Mouse (Mus musculus) limb, embryonic 13.5 days (tissue): ENCODE measurements at regions not wholly inside any gene's neighbourhood (a gene's known extent, or its start where the extent isn't known, plus 50 kb on each side); places are given as distances from the start of the nearest gene placed in this dataset.

Experiments
- ATAC-seq: fragments of 200-750 bp; cut with Nextera tagmentation; 2 replicates; pipeline ENCODE4 v1.8.0; 2017; ENCODE audit warnings: low read depth, moderate number of reproducible peaks, moderate TSS enrichment; ENCODE audit not compliant: low FRiP score
- H3K27ac ChIP-seq: fragments of 300-500 bp; sonication (generic); 2 replicates; pipeline ENCODE4 v1.5.1; 2015; ENCODE audit warnings: inconsistent platforms, mild to moderate bottlenecking, moderate library complexity
- H3K27me3 ChIP-seq: fragments of 300-500 bp; sonication (generic); 2 replicates; pipeline ENCODE4 v1.6.1; 2015; ENCODE audit warnings: mild to moderate bottlenecking, inconsistent platforms
- H3K36me3 ChIP-seq: fragments of 300-500 bp; sonication (generic); 2 replicates; pipeline ENCODE4 v1.6.1; 2015; ENCODE audit warnings: inconsistent platforms, mild to moderate bottlenecking, moderate library complexity
- H3K4me1 ChIP-seq: fragments of 300-500 bp; sonication (generic); 2 replicates; pipeline ENCODE4 v1.6.1; 2015; ENCODE audit warnings: inconsistent platforms
- H3K4me2 ChIP-seq: fragments of 300-500 bp; sonication (generic); replicated peaks from 2 replicates; pipeline ENCODE4 v1.6.1; 2015; ENCODE audit warnings: inconsistent platforms, mild to moderate bottlenecking, moderate library complexity
- H3K4me3 ChIP-seq: fragments of 300-500 bp; sonication (generic); 2 replicates; pipeline ENCODE4 v1.5.1; 2015; ENCODE audit warnings: moderate library complexity, mild to moderate bottlenecking, inconsistent platforms
- H3K9ac ChIP-seq: fragments of 300-500 bp; sonication (generic); 2 replicates; pipeline ENCODE4 v1.6.1; 2015; ENCODE audit warnings: mild to moderate bottlenecking, inconsistent platforms
- H3K9me3 ChIP-seq: fragments of 300-500 bp; sonication (generic); 2 replicates; pipeline ENCODE4 v1.6.1; 2016; ENCODE audit warnings: inconsistent platforms
- WGBS: fragments of 180-500 bp; shearing (Covaris S2); methylation state at CpG from one replicate; pipeline ENCODE4 v1.1.7; 2015; 5-methylcytosine and 5-hydroxymethylcytosine counted together

- no peak overlapping the region for H3K9ac ChIP-seq
- 77% methylated on average over 12 of the region's 12 CpGs for WGBS
- no peak overlapping the region for H3K27ac ChIP-seq
- no peaks in the 10 kb centered on the region for H3K27me3 ChIP-seq
- H3K4me3 ChIP-seq: no peak overlapping the region
- no peaks in the 10 kb centered on the region for H3K36me3 ChIP-seq
- H3K4me1 ChIP-seq: peaks cover 19% of the 10 kb centered on the region
- no peak for ATAC-seq
- H3K4me2 ChIP-seq: no peak overlapping the region
- H3K9me3 ChIP-seq: no peaks in the 10 kb centered on the region
These were observed 201.6 kb upstream of the Hs6st1 start for GRCm38 (mm10) chr1:35866643-35867042.

DNA sequence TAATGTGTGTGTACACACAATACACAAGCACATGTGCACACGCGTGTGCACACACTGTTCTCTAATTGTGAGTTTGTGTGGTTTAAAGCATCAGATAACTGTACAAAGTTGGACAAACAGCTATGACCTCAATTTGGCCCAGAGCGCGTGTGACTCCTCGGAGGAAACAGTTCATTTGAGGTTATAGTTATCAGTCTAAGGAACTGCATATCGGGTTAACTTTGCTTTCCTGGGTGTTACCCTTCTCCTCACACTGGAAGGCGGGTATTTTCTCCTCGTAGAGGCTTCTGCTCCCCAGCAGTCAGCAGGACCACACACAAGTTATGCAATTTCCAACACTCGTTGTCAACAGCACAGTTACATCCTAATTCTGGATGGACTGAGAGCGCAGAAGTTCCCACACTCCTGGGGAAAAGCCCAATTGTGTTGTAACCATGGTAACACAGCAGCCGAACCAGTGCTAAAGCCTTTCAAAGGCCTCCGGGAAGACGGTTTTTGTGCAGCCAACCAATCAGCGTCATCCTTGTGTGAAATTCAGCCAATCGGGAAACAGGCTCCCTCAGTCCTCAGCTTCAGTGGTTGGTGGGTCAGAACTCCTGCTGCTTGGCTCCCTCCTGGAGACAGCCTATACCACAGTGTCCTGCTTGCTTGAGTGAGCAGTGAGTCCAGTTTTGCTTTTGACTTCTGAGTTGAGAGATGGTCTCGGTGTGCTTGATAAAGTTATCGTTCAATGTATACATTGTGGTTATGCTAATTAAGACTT is 198.6 kb upstream of the Hs6st1 start:
- no peaks in the 10 kb centered on the region for H3K9me3 ChIP-seq
- H3K36me3 ChIP-seq: no peaks in the 10 kb centered on the region
- no peak overlapping the region for H3K4me3 ChIP-seq
- WGBS: 56% methylated on average over 17 of the region's 17 CpGs
- H3K27ac ChIP-seq: no peak overlapping the region
- H3K4me1 ChIP-seq: peaks cover 14% of the 10 kb centered on the region
- no peak overlapping the region for H3K9ac ChIP-seq
- H3K4me2 ChIP-seq: 0 out of 2 replicates have a peak overlapping the region, but pooled peaks have one; percentile 1
- H3K27me3 ChIP-seq: no peaks in the 10 kb centered on the region
- ATAC-seq: peak; percentile 88

DNA sequence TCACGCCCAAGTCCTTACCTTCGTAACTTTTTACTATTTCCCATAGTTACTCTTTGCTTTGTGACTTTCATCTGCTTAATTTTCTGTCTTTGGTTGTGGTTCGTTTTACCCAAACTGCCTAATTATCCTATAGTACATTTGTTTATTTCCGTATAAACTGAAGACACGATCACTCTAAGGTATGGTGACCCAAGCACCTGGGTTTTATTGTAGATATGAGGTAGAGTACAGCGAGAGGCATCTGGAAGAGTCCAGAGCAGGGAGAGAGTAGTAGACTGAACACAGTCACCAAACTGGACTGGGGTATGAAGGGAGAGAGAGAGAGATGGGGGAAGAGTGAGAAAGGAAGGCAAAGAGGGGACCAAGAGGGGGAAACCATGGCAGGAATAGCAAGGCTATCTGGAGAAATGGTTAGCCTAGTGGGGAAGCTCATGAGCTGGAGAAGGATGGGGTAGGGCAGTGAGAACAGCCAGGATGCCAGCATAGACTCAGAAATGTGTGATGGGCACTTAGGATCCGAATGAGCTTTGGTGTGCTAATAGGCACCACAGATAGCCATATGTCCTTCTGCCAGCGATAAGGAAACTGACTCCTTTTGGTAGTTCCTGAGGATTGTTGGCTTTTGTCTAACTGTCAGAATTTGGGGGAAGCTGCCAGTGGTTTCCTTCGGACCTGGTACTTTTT is 197.9 kb upstream of the Hs6st1 start:
- Histone ChIP-seq H3K4me3 (no peak overlapping the region), H3K27me3 (no peaks in the 10 kb centered on the region), H3K9me3 (no peaks in the 10 kb centered on the region), H3K4me1 (peaks cover 20% of the 10 kb centered on the region), H3K36me3 (no peaks in the 10 kb centered on the region), H3K9ac (no peak overlapping the region), H3K4me2 (no peak overlapping the region), H3K27ac (no peak overlapping the region)
- no peak; the same call in 1 of the 2 replicates for ATAC-seq
- WGBS: 65% methylated on average over 9 of the region's 9 CpGs

GRCm38 (mm10) chr1:35873038-35873437 is 195.2 kb upstream of the Hs6st1 start:
- no peak overlapping the region for H3K27ac ChIP-seq
- WGBS: 92% methylated on average over 2 of the region's 2 CpGs
- H3K4me1 ChIP-seq: peaks cover 30% of the 10 kb centered on the region
- no peak overlapping the region for H3K9ac ChIP-seq
- no peak overlapping the region for H3K4me3 ChIP-seq
- no peak for ATAC-seq
- no peak overlapping the region for H3K4me2 ChIP-seq
- no peaks in the 10 kb centered on the region for H3K36me3 ChIP-seq
- no peaks in the 10 kb centered on the region for H3K27me3 ChIP-seq
- no peaks in the 10 kb centered on the region for H3K9me3 ChIP-seq

GRCm38 (mm10) chr1:35875210-35875811 is 192.9 kb upstream of the Hs6st1 start:
- Histone ChIP-seq H3K4me2 (no peak overlapping the region), H3K4me1 (peaks cover 23% of the 10 kb centered on the region), H3K4me3 (no peak overlapping the region), H3K9ac (no peak overlapping the region), H3K36me3 (no peaks in the 10 kb centered on the region), H3K27me3 (no peaks in the 10 kb centered on the region), H3K27ac (0 out of 2 replicates have a peak overlapping the region, but pooled peaks have one; percentile 33), H3K9me3 (no peaks in the 10 kb centered on the region)
- no peak for ATAC-seq
- 29% methylated on average over 11 of the region's 11 CpGs for WGBS

- no peak for ATAC-seq
- WGBS: 92% methylated on average over 4 of the region's 4 CpGs
- H3K4me3 ChIP-seq: no peak overlapping the region
- no peak overlapping the region for H3K4me2 ChIP-seq
- no peaks in the 10 kb centered on the region for H3K36me3 ChIP-seq
- H3K4me1 ChIP-seq: peaks cover 16% of the 10 kb centered on the region
- no peak overlapping the region for H3K27ac ChIP-seq
- no peaks in the 10 kb centered on the region for H3K9me3 ChIP-seq
- H3K9ac ChIP-seq: no peak overlapping the region
- no peaks in the 10 kb centered on the region for H3K27me3 ChIP-seq
These were observed 189.8 kb upstream of the Hs6st1 start for GRCm38 (mm10) chr1:35878426-35878825.

GRCm38 (mm10) chr1:35879388-35880093 is 188.7 kb upstream of the Hs6st1 start:
- ATAC-seq: peak; percentile 67
- Histone ChIP-seq H3K4me3 (no peak overlapping the region), H3K27me3 (no peaks in the 10 kb centered on the region), H3K4me1 (peaks cover 16% of the 10 kb centered on the region), H3K36me3 (no peaks in the 10 kb centered on the region), H3K27ac (no peak overlapping the region), H3K9me3 (no peaks in the 10 kb centered on the region), H3K9ac (no peak overlapping the region), H3K4me2 (no peak overlapping the region)
- WGBS: 82% methylated on average over 11 of the region's 11 CpGs

- WGBS: 86% methylated on average over 6 of the region's 6 CpGs
- Histone ChIP-seq H3K4me2 (no peak overlapping the region), H3K36me3 (no peaks in the 10 kb centered on the region), H3K9me3 (no peaks in the 10 kb centered on the region), H3K27ac (no peak overlapping the region), H3K4me3 (no peak overlapping the region), H3K27me3 (no peaks in the 10 kb centered on the region), H3K4me1 (peaks cover 6% of the 10 kb centered on the region), H3K9ac (no peak overlapping the region)
- ATAC-seq: no peak
These were observed 187.5 kb upstream of the Hs6st1 start for GRCm38 (mm10) chr1:35880562-35881265.

- H3K4me2 ChIP-seq: no peak overlapping the region
- H3K36me3 ChIP-seq: no peaks in the 10 kb centered on the region
- H3K4me3 ChIP-seq: no peak overlapping the region
- no peaks in the 10 kb centered on the region for H3K4me1 ChIP-seq
- H3K9me3 ChIP-seq: no peaks in the 10 kb centered on the region
- no peaks in the 10 kb centered on the region for H3K27me3 ChIP-seq
- ATAC-seq: no peak
- H3K27ac ChIP-seq: no peak overlapping the region
- 79% methylated on average over 4 of the region's 4 CpGs for WGBS
- H3K9ac ChIP-seq: no peak overlapping the region
These were observed 186.7 kb upstream of the Hs6st1 start for GRCm38 (mm10) chr1:35881521-35881920.

DNA sequence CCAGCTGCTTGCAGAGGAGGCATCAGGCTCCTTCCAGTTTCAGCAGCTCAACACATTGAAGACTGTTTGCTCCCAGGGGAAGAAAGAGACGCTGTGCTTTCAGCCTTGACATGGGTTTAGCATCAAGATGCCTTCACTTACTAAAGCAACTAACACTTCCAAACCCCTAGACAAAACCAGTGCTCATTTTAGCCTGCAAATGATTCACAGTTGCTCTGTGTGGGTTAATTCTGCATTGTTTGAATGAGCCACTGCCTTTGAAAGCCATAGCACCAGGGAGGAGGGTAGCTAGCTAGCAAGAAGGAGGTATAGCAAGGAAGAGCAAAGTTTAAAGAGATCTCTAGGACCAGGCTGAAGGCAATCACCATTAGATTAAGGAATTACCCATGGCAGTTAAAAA is 186.1 kb upstream of the Hs6st1 start:
- H3K4me2 ChIP-seq: no peak overlapping the region

DNA sequence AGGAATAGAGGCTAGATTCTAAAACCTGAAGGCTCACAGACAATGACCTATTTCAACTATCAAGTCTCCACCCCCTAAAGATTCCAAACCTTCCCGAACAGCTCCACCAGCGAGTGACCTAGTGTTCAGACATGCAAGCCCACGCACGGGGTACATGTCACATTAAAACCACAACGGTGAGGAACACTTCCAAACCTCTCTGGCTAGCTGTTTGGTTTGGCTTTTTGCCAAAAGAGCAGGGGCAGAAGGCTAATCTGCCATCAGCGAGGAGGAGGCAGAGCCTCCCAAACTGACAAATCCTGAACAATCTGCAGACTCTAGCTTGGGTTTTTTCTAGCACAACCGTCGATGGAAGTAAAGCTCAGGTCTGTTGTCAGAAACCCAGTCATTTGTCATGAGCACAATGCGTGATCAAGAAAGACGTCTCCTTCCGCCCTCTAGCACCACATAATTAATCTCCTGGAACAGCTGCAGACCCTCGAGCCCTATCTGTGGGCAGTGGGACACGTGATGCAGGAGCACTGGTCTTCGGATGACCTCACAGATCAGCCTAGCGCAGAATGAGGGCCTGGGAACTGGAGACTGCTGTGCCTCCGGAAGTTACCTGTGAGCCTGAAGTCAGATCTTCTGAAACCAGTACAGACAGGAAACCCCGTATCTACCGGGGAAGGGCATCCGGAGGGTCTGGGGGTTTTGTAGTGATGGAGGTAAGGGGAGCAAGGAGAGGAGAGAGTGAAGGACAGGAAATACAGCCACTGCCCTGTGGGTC is 178.3 kb upstream of the Hs6st1 start:
- no peak for ATAC-seq
- H3K36me3 ChIP-seq: no peaks in the 10 kb centered on the region
- no peak overlapping the region for H3K4me3 ChIP-seq
- H3K9ac ChIP-seq: no peak overlapping the region
- H3K4me1 ChIP-seq: 0 out of 2 replicates have a peak, but pooled peaks cover 4% of the 10 kb centered on the region
- no peak overlapping the region for H3K4me2 ChIP-seq
- 64% methylated on average over 19 of the region's 19 CpGs for WGBS
- H3K9me3 ChIP-seq: peaks cover 10% of the 10 kb centered on the region
- no peak overlapping the region for H3K27ac ChIP-seq
- H3K27me3 ChIP-seq: no peaks in the 10 kb centered on the region

More for the DNA sequence above, 186.1 kb upstream of the Hs6st1 start:
- Histone ChIP-seq H3K4me1 (no peaks in the 10 kb centered on the region), H3K9ac (no peak overlapping the region), H3K27me3 (no peaks in the 10 kb centered on the region), H3K27ac (no peak overlapping the region), H3K9me3 (no peaks in the 10 kb centered on the region), H3K4me3 (no peak overlapping the region), H3K36me3 (no peaks in the 10 kb centered on the region)
- no peak for ATAC-seq
- WGBS: 67% methylated on average over 1 of the region's 1 CpGs
